Mouse (Mus musculus): ENCODE measurements around the gene Il13. TPM values are rescaled to one million over a fixed set of nuclear protein-coding genes. Genes with fewer than 3 reads are reported as not detected.

The Il13 gene
- total and polyA plus RNA-seq, 3 experiments: not detected

- no peaks in the 10 kb centered on the region for H3K36me3 ChIP-seq (ENCODE audit: control insufficient read depth, insufficient read depth, low read length)
- no peaks in the 10 kb centered on the region for H3K27me3 ChIP-seq (ENCODE audit: control insufficient read depth, insufficient read depth, low read length)
- no peak overlapping the region for H3K27ac ChIP-seq
- no peak overlapping the region for H3K9ac ChIP-seq (ENCODE audit: low read depth, low read length)
- TF ChIP-seq CTCF (IDR thresholded peaks at IDR 0.05) (no peak), POLR2A (IDR thresholded peaks at IDR 0.05; ENCODE audit: insufficient read depth, low read depth, low read length) (no peak), EP300 (IDR thresholded peaks at IDR 0.05; ENCODE audit: insufficient read depth, low read depth, low read length) (no peak)
- 99% methylated on average over 2 of the region's 2 CpGs for WGBS
- H3K4me1 ChIP-seq (ENCODE audit: control insufficient read depth, insufficient read depth, low read length): no peaks in the 10 kb centered on the region
- H3K4me3 ChIP-seq: no peak overlapping the region
- no peak for DNase-seq
- no peaks in the 10 kb centered on the region for H3K79me2 ChIP-seq (replicated peaks; ENCODE audit: control insufficient read depth, insufficient read depth, low read length)
- intact Hi-C loops (cut with DNase I): no loop called here
These were observed 10.4 kb downstream of the Il13 start for GRCm38 (mm10) chr11:53624124-53624523.

GRCm38 (mm10) chr11:53623573-53623972 lies 10.9 kb downstream of the Il13 start:
- WGBS: 73% methylated on average over 9 of the region's 9 CpGs
- Histone ChIP-seq H3K4me1 (ENCODE audit: control insufficient read depth, insufficient read depth, low read length) (no peaks in the 10 kb centered on the region), H3K9ac (ENCODE audit: low read depth, low read length) (no peak overlapping the region), H3K4me3 (no peak overlapping the region), H3K27me3 (ENCODE audit: control insufficient read depth, insufficient read depth, low read length) (no peaks in the 10 kb centered on the region), H3K79me2 (replicated peaks; ENCODE audit: control insufficient read depth, insufficient read depth, low read length) (no peaks in the 10 kb centered on the region), H3K36me3 (ENCODE audit: control insufficient read depth, insufficient read depth, low read length) (no peaks in the 10 kb centered on the region), H3K27ac (no peak overlapping the region)
- intact Hi-C loops (cut with DNase I): no loop called here
- no peak for DNase-seq
- no peak for TF ChIP-seq EP300 (IDR thresholded peaks at IDR 0.05; ENCODE audit: insufficient read depth, low read depth, low read length)
- no peak for TF ChIP-seq CTCF (IDR thresholded peaks at IDR 0.05)
- no peak for TF ChIP-seq POLR2A (IDR thresholded peaks at IDR 0.05; ENCODE audit: insufficient read depth, low read depth, low read length)

GRCm38 (mm10) chr11:53622440-53622806 lies 12.1 kb downstream of the Il13 start:
- H3K4me1 ChIP-seq (ENCODE audit: control insufficient read depth, insufficient read depth, low read length): no peaks in the 10 kb centered on the region
- intact Hi-C loops (cut with DNase I): no loop called here
- WGBS: 52% methylated on average over 6 of the region's 6 CpGs

GRCm38 (mm10) chr11:53621582-53622439 lies 12.7 kb downstream of the Il13 start:
- DNase-seq: no peak
- no peak overlapping the region for H3K27ac ChIP-seq
- no peak for TF ChIP-seq CTCF (IDR thresholded peaks at IDR 0.05)
- intact Hi-C loops (cut with DNase I): no loop called here
- WGBS: 85% methylated on average over 11 of the region's 11 CpGs
- H3K9ac ChIP-seq (ENCODE audit: low read depth, low read length): no peak overlapping the region
- no peaks in the 10 kb centered on the region for H3K36me3 ChIP-seq (ENCODE audit: control insufficient read depth, insufficient read depth, low read length)
- H3K4me1 ChIP-seq (ENCODE audit: control insufficient read depth, insufficient read depth, low read length): no peaks in the 10 kb centered on the region
- no peaks in the 10 kb centered on the region for H3K27me3 ChIP-seq (ENCODE audit: control insufficient read depth, insufficient read depth, low read length)
- no peaks in the 10 kb centered on the region for H3K79me2 ChIP-seq (replicated peaks; ENCODE audit: control insufficient read depth, insufficient read depth, low read length)
- no peak overlapping the region for H3K4me3 ChIP-seq

More at GRCm38 (mm10) chr11:53622440-53622806, 12.1 kb downstream of the Il13 start:
- Histone ChIP-seq H3K79me2 (replicated peaks; ENCODE audit: control insufficient read depth, insufficient read depth, low read length) (no peaks in the 10 kb centered on the region), H3K27me3 (ENCODE audit: control insufficient read depth, insufficient read depth, low read length) (no peaks in the 10 kb centered on the region), H3K9ac (ENCODE audit: low read depth, low read length) (no peak overlapping the region), H3K27ac (no peak overlapping the region), H3K4me3 (no peak overlapping the region), H3K36me3 (ENCODE audit: control insufficient read depth, insufficient read depth, low read length) (no peaks in the 10 kb centered on the region)
- DNase-seq: no peak
- TF ChIP-seq EP300 (IDR thresholded peaks at IDR 0.05; ENCODE audit: insufficient read depth, low read depth, low read length): no peak
- TF ChIP-seq POLR2A (IDR thresholded peaks at IDR 0.05; ENCODE audit: insufficient read depth, low read depth, low read length): no peak
- TF ChIP-seq CTCF (IDR thresholded peaks at IDR 0.05): no peak

- Histone ChIP-seq H3K36me3 (ENCODE audit: control insufficient read depth, insufficient read depth, low read length) (no peaks in the 10 kb centered on the region), H3K4me1 (ENCODE audit: control insufficient read depth, insufficient read depth, low read length) (no peaks in the 10 kb centered on the region), H3K9ac (ENCODE audit: low read depth, low read length) (no peak overlapping the region), H3K79me2 (replicated peaks; ENCODE audit: control insufficient read depth, insufficient read depth, low read length) (no peaks in the 10 kb centered on the region), H3K27me3 (ENCODE audit: control insufficient read depth, insufficient read depth, low read length) (no peaks in the 10 kb centered on the region), H3K4me3 (no peak overlapping the region), H3K27ac (no peak overlapping the region)
- WGBS: 81% methylated on average over 4 of the region's 4 CpGs
- intact Hi-C loops (cut with DNase I): no loop called here
- DNase-seq: no peak
- TF ChIP-seq CTCF (IDR thresholded peaks at IDR 0.05): no peak
- no peak for TF ChIP-seq EP300 (IDR thresholded peaks at IDR 0.05; ENCODE audit: insufficient read depth, low read depth, low read length)
- no peak for TF ChIP-seq POLR2A (IDR thresholded peaks at IDR 0.05; ENCODE audit: insufficient read depth, low read depth, low read length)
These were observed 14.4 kb downstream of the Il13 start for GRCm38 (mm10) chr11:53620094-53620493.

GRCm38 (mm10) chr11:53619428-53619827 lies 15.1 kb downstream of the Il13 start:
- intact Hi-C loops (cut with DNase I): no loop called here
- TF ChIP-seq CTCF (IDR thresholded peaks at IDR 0.05): no peak
- TF ChIP-seq POLR2A (IDR thresholded peaks at IDR 0.05; ENCODE audit: insufficient read depth, low read depth, low read length): no peak
- TF ChIP-seq EP300 (IDR thresholded peaks at IDR 0.05; ENCODE audit: insufficient read depth, low read depth, low read length): no peak

More at GRCm38 (mm10) chr11:53619428-53619827, 15.1 kb downstream of the Il13 start:
- no peak overlapping the region for H3K4me3 ChIP-seq
- no peaks in the 10 kb centered on the region for H3K27me3 ChIP-seq (ENCODE audit: control insufficient read depth, insufficient read depth, low read length)
- no peaks in the 10 kb centered on the region for H3K36me3 ChIP-seq (ENCODE audit: control insufficient read depth, insufficient read depth, low read length)
- no peak for DNase-seq
- no peaks in the 10 kb centered on the region for H3K79me2 ChIP-seq (replicated peaks; ENCODE audit: control insufficient read depth, insufficient read depth, low read length)
- no peak overlapping the region for H3K27ac ChIP-seq
- H3K4me1 ChIP-seq (ENCODE audit: control insufficient read depth, insufficient read depth, low read length): no peaks in the 10 kb centered on the region
- 69% methylated on average over 6 of the region's 6 CpGs for WGBS
- no peak overlapping the region for H3K9ac ChIP-seq (ENCODE audit: low read depth, low read length)
